Mouse (Mus musculus): ENCODE results near the gene Nmnat3. TPM values are rescaled to one million over a fixed set of nuclear protein-coding genes. Genes with fewer than 3 reads are reported as not detected.

Nmnat3 gene
- polyA plus RNA-seq, 1 experiment from 2014 or later, result 1.8 TPM

Other genes starting within 250 kb of the Nmnat3 start
- gene Rbp1, start 135.5 kb downstream of the Nmnat3 start, polyA plus RNA-seq (2015; fragmentation: Nextera tagmentation; extraction: Ambion mirVana), result 37.3 and 40.7 TPM in 2 replicates
- not detected in 2 replicates for gene Rbp2, start 198.7 kb downstream of the Nmnat3 start, polyA plus RNA-seq (2015; fragmentation: Nextera tagmentation; extraction: Ambion mirVana)

Data from forebrain, embryonic 16.5 days (tissue).